Mouse (Mus musculus) lung, adult 2 months (tissue): ENCODE measurements at regions not wholly inside any gene's neighbourhood (a gene's known extent, or its start where the extent isn't known, plus 50 kb on each side); places are given as distances from the start of the nearest gene placed in this dataset.

Experiments
- DNase-seq: peaks from one replicate; pipeline ENCODE4 v3.0.0; 2022
- H3K4me1 ChIP-seq: fragments of 200-500 bp; 2 replicates; pipeline ENCODE4 v1.6.1; 2011; ENCODE audit warnings: low read length; ENCODE audit not compliant: control insufficient read depth, insufficient read depth
- H3K4me3 ChIP-seq: fragments of 200-500 bp; replicated peaks from 2 replicates; pipeline ENCODE3; 2011; ENCODE audit warnings: low read depth, mild to moderate bottlenecking, control low read depth, low read length; ENCODE audit errors: extremely low read depth
- CTCF ChIP-seq: fragments of 200-500 bp; IDR thresholded peaks from 2 replicates; pipeline ENCODE4 v1.5.1; 2011; ENCODE audit warnings: mild to moderate bottlenecking, low read length, control low read depth; ENCODE audit not compliant: insufficient read depth
- POLR2A ChIP-seq: fragments of 200-500 bp; IDR thresholded peaks from 2 replicates; pipeline ENCODE4 v1.6.1; 2011; ENCODE audit warnings: low read depth, mild to moderate bottlenecking, control low read depth, low read length, borderline replicate concordance; ENCODE audit errors: extremely low read depth
- WGBS: fragments of 180-500 bp; shearing (Covaris S2); methylation state at CpG from one replicate; pipeline ENCODE4 v1.1.7; 2018; 5-methylcytosine and 5-hydroxymethylcytosine counted together

DNA sequence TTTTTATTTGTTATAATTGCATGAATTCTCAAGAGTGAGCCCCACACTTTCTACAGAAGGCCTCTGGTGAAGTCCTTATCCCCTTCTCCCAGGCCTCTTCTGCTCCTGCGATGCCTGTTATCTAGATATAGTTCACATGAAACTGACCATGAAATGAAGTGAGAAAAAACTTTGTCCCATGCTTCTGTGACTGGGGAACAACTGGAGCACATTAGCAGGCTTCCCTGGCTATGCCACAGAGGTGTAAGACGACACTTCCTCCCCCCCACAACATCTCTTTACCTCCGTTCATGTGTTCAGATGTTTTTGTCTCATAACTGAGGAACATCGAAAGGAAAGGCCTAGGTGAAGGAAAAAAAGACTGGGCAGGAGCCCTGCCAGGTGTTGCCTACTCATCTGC is 174.7 kb downstream of the Lurap1l start:
- Histone ChIP-seq H3K4me1 (no peaks in the 10 kb centered on the region; the same call in 1 of the 2 replicates), H3K4me3 (no peak overlapping the region)
- no peak for TF ChIP-seq CTCF
- no peak for TF ChIP-seq POLR2A
- WGBS: 54% methylated on average over 4 of the region's 4 CpGs
- no peak for DNase-seq

GRCm38 (mm10) chr4:81096581-81096980 is 186.1 kb downstream of the Lurap1l start:
- DNase-seq: no peak
- TF ChIP-seq CTCF: no peak
- TF ChIP-seq POLR2A: no peak
- Histone ChIP-seq H3K4me3 (no peak overlapping the region), H3K4me1 (no peaks in the 10 kb centered on the region)

DNA sequence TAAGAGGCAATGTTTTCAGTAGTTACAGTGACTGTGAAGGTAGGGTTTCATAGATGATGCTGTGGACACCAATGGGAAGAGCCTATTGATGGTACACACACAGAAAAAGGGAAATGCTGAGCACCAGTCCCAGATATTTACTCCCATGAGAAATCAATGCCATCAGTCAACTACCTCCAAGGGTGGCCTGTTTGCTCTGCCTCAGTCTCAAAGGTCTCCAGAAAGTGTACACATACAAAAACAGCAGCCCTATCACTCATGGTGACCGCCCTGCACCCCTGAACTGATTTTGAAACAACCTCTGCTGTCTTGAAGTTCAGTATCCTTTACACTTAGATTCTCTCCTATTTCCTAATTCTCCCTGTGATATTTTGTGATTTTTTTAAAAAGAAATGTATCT is 187.2 kb downstream of the Lurap1l start:
- no peaks in the 10 kb centered on the region for H3K4me1 ChIP-seq
- no peak overlapping the region for H3K4me3 ChIP-seq
- DNase-seq: no peak
- no peak for TF ChIP-seq POLR2A
- TF ChIP-seq CTCF: no peak
- WGBS: 96% methylated on average over 1 of the region's 1 CpGs

GRCm38 (mm10) chr4:81101049-81101448 is 190.6 kb downstream of the Lurap1l start:
- TF ChIP-seq POLR2A (no peak), CTCF (no peak)
- no peak for DNase-seq
- 78% methylated on average over 2 of the region's 2 CpGs for WGBS
- Histone ChIP-seq H3K4me1 (no peaks in the 10 kb centered on the region), H3K4me3 (no peak overlapping the region)

DNA sequence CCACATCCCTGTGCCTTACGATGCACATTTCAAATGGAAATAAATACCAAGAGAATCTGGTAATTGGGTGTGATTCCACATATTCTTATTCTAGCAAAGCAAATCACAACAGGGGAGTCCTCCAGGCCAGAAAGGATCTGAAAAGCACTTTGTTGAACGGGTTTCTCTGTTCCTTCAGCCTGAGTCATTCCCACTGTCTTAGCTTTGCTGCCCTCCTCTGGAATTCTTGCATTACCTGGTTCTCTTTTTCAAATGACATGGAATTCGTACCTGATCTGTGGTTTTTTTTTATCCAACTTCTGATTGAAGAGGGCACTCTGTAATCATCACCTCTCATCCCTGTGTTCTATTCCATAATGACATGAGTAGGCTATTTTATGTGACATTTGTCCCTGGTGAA is 200.9 kb downstream of the Lurap1l start:
- TF ChIP-seq CTCF: no peak
- no peak for TF ChIP-seq POLR2A
- 41% methylated on average over 3 of the region's 3 CpGs for WGBS
- no peaks in the 10 kb centered on the region for H3K4me1 ChIP-seq
- DNase-seq: no peak
- H3K4me3 ChIP-seq: no peak overlapping the region

- Histone ChIP-seq H3K4me3 (no peak overlapping the region), H3K4me1 (no peaks in the 10 kb centered on the region)
- no peak for TF ChIP-seq CTCF
- TF ChIP-seq POLR2A: no peak
- DNase-seq: no peak
- 85% methylated on average over 7 of the region's 7 CpGs for WGBS
These were observed 206.0 kb downstream of the Lurap1l start for GRCm38 (mm10) chr4:81116411-81116810.

GRCm38 (mm10) chr4:81124155-81124554 is 213.7 kb downstream of the Lurap1l start:
- 70% methylated on average over 3 of the region's 3 CpGs for WGBS
- no peak for TF ChIP-seq CTCF
- TF ChIP-seq POLR2A: no peak
- DNase-seq: no peak

GRCm38 (mm10) chr4:81129874-81130273 is 219.4 kb downstream of the Lurap1l start:
- 11% methylated on average over 2 of the region's 2 CpGs for WGBS
- H3K4me3 ChIP-seq: no peak overlapping the region
- no peak for DNase-seq
- peaks cover 2% of the 10 kb centered on the region; the same call in 1 of the 2 replicates for H3K4me1 ChIP-seq
- TF ChIP-seq CTCF (no peak), POLR2A (no peak)

More at GRCm38 (mm10) chr4:81124155-81124554, 213.7 kb downstream of the Lurap1l start:
- Histone ChIP-seq H3K4me1 (no peaks in the 10 kb centered on the region; the same call in 1 of the 2 replicates), H3K4me3 (no peak overlapping the region)

- DNase-seq: no peak
- H3K4me1 ChIP-seq: peaks cover 6% of the 10 kb centered on the region
- WGBS: 72% methylated on average over 2 of the region's 2 CpGs
- no peak overlapping the region for H3K4me3 ChIP-seq
- no peak for TF ChIP-seq CTCF
- no peak for TF ChIP-seq POLR2A
These were observed 262.7 kb downstream of the Lurap1l start for GRCm38 (mm10) chr4:81173111-81173510.

DNA sequence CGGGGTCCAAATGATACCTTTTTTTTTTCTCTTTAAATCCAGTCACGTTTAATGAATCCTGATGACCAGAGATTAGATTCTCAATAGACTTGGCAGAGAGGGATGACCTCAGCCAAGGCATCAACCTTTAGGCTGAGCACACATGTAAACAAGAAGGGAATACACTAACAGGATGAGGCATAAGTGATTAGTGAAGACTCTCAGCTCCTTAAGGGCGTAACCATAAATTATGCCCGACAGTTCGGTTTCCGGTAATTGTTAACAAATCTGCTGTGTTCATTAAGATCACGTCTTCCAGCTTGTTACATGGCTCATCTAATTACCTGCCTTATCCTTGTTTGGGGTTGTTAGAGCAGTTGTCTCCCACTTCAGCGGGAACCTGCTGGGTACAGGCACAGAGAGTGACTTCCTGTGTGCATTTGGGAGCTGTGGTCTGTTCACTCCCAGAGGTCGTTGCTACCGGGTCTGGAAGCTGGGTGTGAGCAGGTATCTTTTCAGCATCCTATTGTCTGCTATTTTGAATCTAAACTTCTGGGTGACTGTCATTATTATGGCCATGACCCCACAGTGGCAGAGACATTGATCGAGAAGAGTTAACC is 265.1 kb downstream of the Mpdz start:
- H3K4me3 ChIP-seq: no peak overlapping the region
- TF ChIP-seq CTCF (no peak), POLR2A (no peak)
- peaks cover 10% of the 10 kb centered on the region for H3K4me1 ChIP-seq
- peak; percentile 16 for DNase-seq
- WGBS: 35% methylated on average over 11 of the region's 11 CpGs
